Mouse (Mus musculus) MEL (cell line): ENCODE measurements at regions not wholly inside any gene's neighbourhood (a gene's known extent, or its start where the extent isn't known, plus 50 kb on each side); places are given as distances from the start of the nearest gene placed in this dataset.

ENCODE experiments used
- DNase-seq: peaks from one replicate; pipeline ENCODE4 v3.0.0; 2011; ENCODE audit warnings: low read depth, low spot score
- H3K27ac ChIP-seq: 2 replicates; pipeline ENCODE4 v1.5.1; 2012; ENCODE audit warnings: low read depth, mild to moderate bottlenecking, control low read depth, low read length, moderate library complexity; ENCODE audit not compliant: control insufficient read depth
- H3K27me3 ChIP-seq, 2 experiments: fragments of 150-350 bp in 1 of 2; sonication (generic) in 1 of 2; 2 replicates each; pipeline ENCODE4 v1.6.1; 2012; ENCODE audit warnings: low read length in 2 of 2, mild to moderate bottlenecking in 2 of 2, improper control_type of control experiment in 1 of 2, moderate library complexity in 1 of 2; ENCODE audit not compliant: insufficient read depth in 2 of 2, control insufficient read depth in 1 of 2
- H3K36me3 ChIP-seq, 2 experiments: 2 replicates each; pipeline ENCODE4 v1.6.1; 2012 to 2014; ENCODE audit warnings: low read length in 2 of 2, improper control_type of control experiment in 1 of 2, inconsistent platforms in 1 of 2, mild to moderate bottlenecking in 1 of 2; ENCODE audit not compliant: insufficient read depth in 2 of 2, control insufficient read depth in 1 of 2
- H3K4me1 ChIP-seq, 2 experiments: fragments of 150-350 bp in 1 of 2; sonication (generic) in 1 of 2; 2 replicates each; pipeline ENCODE4 v1.6.1; 2012; ENCODE audit warnings: low read length in 2 of 2, improper control_type of control experiment in 1 of 2, mild to moderate bottlenecking in 1 of 2; ENCODE audit not compliant: insufficient read depth in 2 of 2, control insufficient read depth in 1 of 2
- H3K4me3 ChIP-seq, 2 experiments: fragments of 150-350 bp in 1 of 2; sonication (generic) in 1 of 2; 2 replicates each; pipeline ENCODE4 v1.5.1; 2012; ENCODE audit warnings: low read depth in 2 of 2, low read length in 2 of 2, mild to moderate bottlenecking in 2 of 2, moderate library complexity in 2 of 2, control low read depth in 1 of 2, improper control_type of control experiment in 1 of 2; ENCODE audit not compliant: control insufficient read depth in 1 of 2, insufficient read depth in 1 of 2
- H3K79me2 ChIP-seq: 2 replicates; pipeline ENCODE4 v1.6.1; 2012; ENCODE audit warnings: mild to moderate bottlenecking, low read length, moderate library complexity; ENCODE audit not compliant: control insufficient read depth, poor library complexity, insufficient read depth
- H3K9ac ChIP-seq: 2 replicates; pipeline ENCODE4 v1.6.1; 2012; ENCODE audit warnings: low read depth, mild to moderate bottlenecking, control low read depth, low read length, moderate library complexity; ENCODE audit not compliant: control insufficient read depth, poor library complexity, severe bottlenecking
- H3K9me3 ChIP-seq: fragments of 150-350 bp; sonication (generic); replicated peaks from 2 replicates; pipeline ENCODE4 v1.6.1; 2012; ENCODE audit warnings: mild to moderate bottlenecking, low read length, improper control_type of control experiment, moderate library complexity; ENCODE audit not compliant: insufficient read depth
- BHLHE40 ChIP-seq: IDR thresholded peaks from 2 replicates; pipeline ENCODE4 v1.6.1; 2012; ENCODE audit warnings: low read depth, mild to moderate bottlenecking, inconsistent platforms, low read length, improper control_type of control experiment, borderline replicate concordance
- CHD2 ChIP-seq: IDR thresholded peaks from 2 replicates; pipeline ENCODE4 v1.6.1; 2011; ENCODE audit warnings: low read length, improper control_type of control experiment
- CTCF ChIP-seq, 3 experiments: IDR thresholded peaks in 2 of 3; conservative IDR thresholded peaks in 1 of 3; 2 replicates each; pipeline ENCODE4 v1.5.1; 2011 to 2012; ENCODE audit warnings: low read length in 3 of 3, low read depth in 2 of 3, mild to moderate bottlenecking in 2 of 3, improper control_type of control experiment in 1 of 3, inconsistent platforms in 1 of 3, mixed read lengths in 1 of 3, moderate library complexity in 1 of 3; ENCODE audit not compliant: control insufficient read depth in 1 of 3, insufficient read depth in 1 of 3, poor library complexity in 1 of 3, severe bottlenecking in 1 of 3
- E2F4 ChIP-seq: IDR thresholded peaks from 2 replicates; pipeline ENCODE4 v1.6.1; 2011; ENCODE audit warnings: low read depth, low read length, improper control_type of control experiment, borderline replicate concordance
- ELF1 ChIP-seq: IDR thresholded peaks from 2 replicates; pipeline ENCODE4 v1.6.1; 2014; ENCODE audit warnings: low read depth, mild to moderate bottlenecking, inconsistent platforms, low read length, improper control_type of control experiment, moderate library complexity
- EP300 ChIP-seq, 2 experiments: IDR thresholded peaks; 2 replicates each; pipeline ENCODE4 v1.6.1; 2011; ENCODE audit warnings: improper control_type of control experiment in 2 of 2, low read length in 2 of 2, low read depth in 1 of 2, mild to moderate bottlenecking in 1 of 2
- GABPA ChIP-seq: IDR thresholded peaks from 2 replicates; pipeline ENCODE4 v1.6.1; 2012; ENCODE audit warnings: low read depth, mild to moderate bottlenecking, inconsistent platforms, low read length, improper control_type of control experiment, moderate library complexity
- GATA1 ChIP-seq: IDR thresholded peaks from 2 replicates; pipeline ENCODE4 v1.6.1; 2011; ENCODE audit warnings: low read depth, low read length, improper control_type of control experiment
- JUND ChIP-seq: IDR thresholded peaks from 2 replicates; pipeline ENCODE4 v1.6.1; 2011; ENCODE audit warnings: low read depth, mild to moderate bottlenecking, improper control_type of control experiment, low read length
- KAT2A ChIP-seq: conservative IDR thresholded peaks from 2 replicates; pipeline ENCODE4 v1.6.1; 2012; ENCODE audit warnings: low read depth, low read length, improper control_type of control experiment, inconsistent platforms
- MAX ChIP-seq: IDR thresholded peaks from 2 replicates; pipeline ENCODE4 v1.6.1; 2011; ENCODE audit warnings: low read length, improper control_type of control experiment
- MAZ ChIP-seq: IDR thresholded peaks from 2 replicates; pipeline ENCODE4 v1.6.1; 2012; ENCODE audit warnings: low read depth, mild to moderate bottlenecking, inconsistent platforms, low read length, improper control_type of control experiment
- MEF2A ChIP-seq: IDR thresholded peaks from 2 replicates; pipeline ENCODE4 v1.6.1; 2014; ENCODE audit warnings: low read depth, mild to moderate bottlenecking, inconsistent platforms, low read length, improper control_type of control experiment; ENCODE audit not compliant: poor library complexity, insufficient replicate concordance, severe bottlenecking; ENCODE audit errors: extremely low read depth
- MXI1 ChIP-seq: IDR thresholded peaks from 2 replicates; pipeline ENCODE4 v1.6.1; 2011; ENCODE audit warnings: mild to moderate bottlenecking, low read depth, low read length, improper control_type of control experiment
- MYB ChIP-seq: IDR thresholded peaks from 2 replicates; pipeline ENCODE4 v1.6.1; 2011; ENCODE audit warnings: mild to moderate bottlenecking, low read depth, low read length, improper control_type of control experiment
- MYC ChIP-seq: IDR thresholded peaks from 2 replicates; pipeline ENCODE4 v1.6.1; 2011; ENCODE audit warnings: low read depth, mild to moderate bottlenecking, low read length, improper control_type of control experiment, moderate library complexity
- NELFE ChIP-seq: IDR thresholded peaks from 2 replicates; pipeline ENCODE4 v1.6.1; 2011; ENCODE audit warnings: low read depth, low read length, improper control_type of control experiment
- NRF1 ChIP-seq: IDR thresholded peaks from 2 replicates; pipeline ENCODE4 v1.6.1; 2014; ENCODE audit warnings: low read depth, mild to moderate bottlenecking, inconsistent platforms, low read length, improper control_type of control experiment, moderate library complexity; ENCODE audit not compliant: poor library complexity, insufficient read depth, severe bottlenecking
- POLR2A ChIP-seq, 2 experiments: IDR thresholded peaks; 2 replicates each; pipeline ENCODE4 v1.6.1; 2011 to 2012; ENCODE audit warnings: low read length in 2 of 2, mild to moderate bottlenecking in 2 of 2, control low read depth in 1 of 2, improper control_type of control experiment in 1 of 2, low read depth in 1 of 2, moderate library complexity in 1 of 2; ENCODE audit not compliant: control insufficient read depth in 1 of 2, insufficient read depth in 1 of 2, poor library complexity in 1 of 2
- POLR2AphosphoS5 ChIP-seq: IDR thresholded peaks from 2 replicates; pipeline ENCODE4 v1.6.1; 2012; ENCODE audit warnings: low read depth, borderline replicate concordance, mild to moderate bottlenecking, inconsistent platforms, low read length, moderate library complexity, mixed read lengths
- RAD21 ChIP-seq: IDR thresholded peaks from 2 replicates; pipeline ENCODE4 v1.6.1; 2011; ENCODE audit warnings: mild to moderate bottlenecking, low read depth, low read length, improper control_type of control experiment
- RCOR1 ChIP-seq: IDR thresholded peaks from 2 replicates; pipeline ENCODE4 v1.6.1; 2012; ENCODE audit warnings: low read depth, mild to moderate bottlenecking, inconsistent platforms, low read length, improper control_type of control experiment
- SIN3A ChIP-seq: IDR thresholded peaks from 2 replicates; pipeline ENCODE4 v1.6.1; 2012; ENCODE audit warnings: low read length, improper control_type of control experiment, inconsistent platforms
- TCF12 ChIP-seq: IDR thresholded peaks from 2 replicates; pipeline ENCODE4 v1.6.1; 2014; ENCODE audit warnings: low read depth, mild to moderate bottlenecking, inconsistent platforms, low read length, improper control_type of control experiment, moderate library complexity
- ZC3H11A ChIP-seq: IDR thresholded peaks from 2 replicates; pipeline ENCODE4 v1.6.1; 2012; ENCODE audit warnings: low read depth, mild to moderate bottlenecking, inconsistent platforms, low read length, improper control_type of control experiment
- ZNF384 ChIP-seq: IDR thresholded peaks from 2 replicates; pipeline ENCODE4 v1.6.1; 2012; ENCODE audit warnings: low read depth, mild to moderate bottlenecking, inconsistent platforms, low read length, improper control_type of control experiment

DNA sequence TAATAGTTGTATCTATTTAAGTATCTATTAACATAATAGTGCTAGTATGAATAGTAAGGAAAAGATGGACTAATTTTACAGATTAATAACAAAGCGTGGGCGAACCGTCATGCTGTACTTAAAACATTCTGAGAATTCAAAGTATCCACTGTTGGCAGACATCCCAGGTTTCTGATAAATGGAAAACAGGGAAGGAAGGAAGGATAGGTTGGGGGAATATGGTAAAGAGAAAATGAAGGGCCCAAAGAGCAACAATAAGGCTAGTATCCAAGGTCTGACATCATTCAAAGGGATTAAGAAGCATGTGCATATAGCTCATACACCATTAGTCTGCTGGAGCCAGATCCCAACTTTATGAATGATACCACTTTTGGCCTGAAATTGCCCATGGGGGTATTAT, 572.0 kb upstream of the Pdzrn3 start:
- Histone ChIP-seq H3K9me3 (no peaks in the 10 kb centered on the region), H3K27ac (no peak overlapping the region), H3K4me3 (no peak overlapping the region), H3K79me2 (no peaks in the 10 kb centered on the region), H3K4me1 (no peaks in the 10 kb centered on the region), H3K36me3 (no peaks in the 10 kb centered on the region), H3K9ac (no peak overlapping the region), H3K27me3 (no peaks in the 10 kb centered on the region)
- no peak for DNase-seq
- TF ChIP-seq BHLHE40 (no peak), POLR2AphosphoS5 (no peak), E2F4 (no peak), ELF1 (no peak), KAT2A (no peak), RAD21 (no peak), SIN3A (no peak), ZC3H11A (no peak), MYC (no peak), TCF12 (no peak), MAX (no peak), GATA1 (no peak), RCOR1 (no peak), POLR2A (IDR thresholded peaks at IDR 0.05; ENCODE audit: control insufficient read depth in 1 of 2, insufficient read depth in 1 of 2, low read depth in 1 of 2, low read length in 2 of 2, poor library complexity in 1 of 2) (no peak), MEF2A (no peak), MXI1 (no peak), NELFE (no peak)

DNA sequence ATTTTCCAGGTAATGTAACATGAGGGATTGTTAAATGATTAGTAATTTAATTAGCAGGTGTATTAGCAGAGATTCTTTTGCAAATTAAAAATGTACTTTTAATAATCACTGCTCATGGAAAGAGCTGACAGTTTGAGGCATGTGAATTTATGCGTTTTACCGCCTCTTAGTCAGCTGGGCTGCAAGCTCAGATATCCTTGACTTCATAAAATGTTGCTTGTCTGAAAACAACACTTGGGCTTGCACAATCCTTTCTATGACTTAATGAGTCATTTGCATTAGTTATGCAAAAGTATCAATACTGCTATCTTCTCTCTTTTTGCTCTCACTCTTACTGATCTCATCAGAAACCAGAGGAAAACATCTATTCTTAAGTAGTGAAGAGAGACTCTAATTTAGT, 571.3 kb upstream of the Pdzrn3 start:
- no peaks in the 10 kb centered on the region for H3K27me3 ChIP-seq
- no peak for DNase-seq
- no peak overlapping the region for H3K27ac ChIP-seq
- H3K79me2 ChIP-seq, result no peaks in the 10 kb centered on the region
- H3K9me3 ChIP-seq, result no peaks in the 10 kb centered on the region
- H3K4me3 ChIP-seq, result no peak overlapping the region
- no peak for TF ChIP-seq MAZ
- no peak for TF ChIP-seq CTCF (IDR thresholded peaks at IDR 0.05 in 2 of 3, conservative IDR thresholded peaks at IDR 0.05 in 1 of 3; ENCODE audit: control insufficient read depth in 1 of 3, insufficient read depth in 1 of 3, low read depth in 2 of 3, low read length in 3 of 3, poor library complexity in 1 of 3, severe bottlenecking in 1 of 3)
- TF ChIP-seq JUND, result no peak
- no peak for TF ChIP-seq CHD2
- no peak for TF ChIP-seq MYB
- TF ChIP-seq ZNF384, result no peak
- TF ChIP-seq NRF1, result no peak
- no peak for TF ChIP-seq KAT2A
- no peak for TF ChIP-seq MXI1
- TF ChIP-seq MAX, result no peak
- TF ChIP-seq E2F4, result no peak
- TF ChIP-seq RCOR1, result no peak
- TF ChIP-seq GABPA, result no peak
- no peak for TF ChIP-seq EP300 (IDR thresholded peaks at IDR 0.05; ENCODE audit: low read depth in 1 of 2, low read length in 2 of 2)
- TF ChIP-seq POLR2A (IDR thresholded peaks at IDR 0.05; ENCODE audit: control insufficient read depth in 1 of 2, insufficient read depth in 1 of 2, low read depth in 1 of 2, low read length in 2 of 2, poor library complexity in 1 of 2), result no peak
- H3K36me3 ChIP-seq, result no peaks in the 10 kb centered on the region
- H3K4me1 ChIP-seq, result no peaks in the 10 kb centered on the region
- H3K9ac ChIP-seq, result no peak overlapping the region
